Mouse (Mus musculus) monocyte, adult 5-6 weeks (primary cell): ENCODE measurements around the gene Cog5. TPM values are rescaled to one million over a fixed set of nuclear protein-coding genes. Genes with fewer than 3 reads are reported as not detected.

Experiments used
- total RNA-seq: library from RNA; stranded (forward); fragments of 200-1000, 200-491, 200-594 nt; gene quantifications from 3 replicates; pipeline ENCODE4 v1.2.3, GENCODE M21; 2017

Cog5 gene
- total RNA-seq, 1 experiment from 2014 or later = 54.1 TPM

Other genes with a start within 250 kb of the Cog5 start
- gene Cbll1, start 155.3 kb upstream of the Cog5 start, total RNA-seq = 7.9 to 10.1 TPM (median 8.9 TPM) in 3 replicates
- gene Slc26a4, start 94.9 kb upstream of the Cog5 start, total RNA-seq = not detected in 3 replicates
- 15.9 to 24.5 TPM (median 15.9 TPM) in 3 replicates for gene Bcap29, start 20.2 kb upstream of the Cog5 start, total RNA-seq
- gene Dus4l, start within 50 bp of the Cog5 start, total RNA-seq = 2.6 to 11.0 TPM (median 8.5 TPM) in 3 replicates
- gene Gpr22, start 59.1 kb downstream of the Cog5 start, total RNA-seq = 0.39 TPM in 1 of 3 replicates, not detected in the others